Mouse (Mus musculus): ENCODE measurements around the gene Phactr2. TPM values are rescaled to one million over a fixed set of nuclear protein-coding genes. Genes with fewer than 3 reads are reported as not detected.

Gene Phactr2
- polyA plus RNA-seq, 1 experiment from 2014 or later: 24.7 TPM

- Histone ChIP-seq H3K27ac (ENCODE audit: low read length) (no peak overlapping the region), H3K9ac (replicated peaks; ENCODE audit: low read depth) (no peak overlapping the region), H3K4me2 (replicated peaks; ENCODE audit: low read depth, low read length) (no peak overlapping the region), H3K4me1 (ENCODE audit: insufficient read depth, low read depth, low read length) (0 out of 2 replicates have a peak, but pooled peaks cover 4% of the 10 kb centered on the region), H3K27me3 (replicated peaks; ENCODE audit: insufficient read depth, low read length) (no peaks in the 10 kb centered on the region), H3K9me3 (ENCODE audit: low read length) (no peaks in the 10 kb centered on the region), H3K36me3 (ENCODE audit: insufficient read depth, low read length) (no peaks in the 10 kb centered on the region), H3K4me3 (ENCODE audit: low read depth, low read length) (no peak overlapping the region)
- WGBS: 67% methylated on average over 5 of the region's 5 CpGs
- no peak for DNase-seq (ENCODE audit: low spot score)
- TF ChIP-seq CTCF (IDR thresholded peaks at IDR 0.05): no peak
- TF ChIP-seq EP300 (IDR thresholded peaks at IDR 0.05): no peak
- ATAC-seq: no peak
These were observed 284.3 kb downstream of the Phactr2 start for GRCm38 (mm10) chr10:13189881-13190280.

GRCm38 (mm10) chr10:13186754-13187153, 287.5 kb downstream of the Phactr2 start:
- WGBS: 84% methylated on average over 3 of the region's 3 CpGs
- no peaks in the 10 kb centered on the region for H3K27me3 ChIP-seq (replicated peaks; ENCODE audit: insufficient read depth, low read length)
- H3K9ac ChIP-seq (replicated peaks; ENCODE audit: low read depth): no peak overlapping the region
- H3K36me3 ChIP-seq (ENCODE audit: insufficient read depth, low read length): peaks cover 8% of the 10 kb centered on the region; the same call in 1 of the 2 replicates
- no peak for ATAC-seq
- H3K9me3 ChIP-seq (ENCODE audit: low read length): no peaks in the 10 kb centered on the region
- TF ChIP-seq EP300 (IDR thresholded peaks at IDR 0.05): no peak
- TF ChIP-seq CTCF (IDR thresholded peaks at IDR 0.05): no peak
- H3K27ac ChIP-seq (ENCODE audit: low read length): no peak overlapping the region
- no peak overlapping the region for H3K4me2 ChIP-seq (replicated peaks; ENCODE audit: low read depth, low read length)
- H3K4me1 ChIP-seq (ENCODE audit: insufficient read depth, low read depth, low read length): no peaks in the 10 kb centered on the region
- no peak for DNase-seq (ENCODE audit: low spot score)
- H3K4me3 ChIP-seq (ENCODE audit: low read depth, low read length): no peak overlapping the region

DNA sequence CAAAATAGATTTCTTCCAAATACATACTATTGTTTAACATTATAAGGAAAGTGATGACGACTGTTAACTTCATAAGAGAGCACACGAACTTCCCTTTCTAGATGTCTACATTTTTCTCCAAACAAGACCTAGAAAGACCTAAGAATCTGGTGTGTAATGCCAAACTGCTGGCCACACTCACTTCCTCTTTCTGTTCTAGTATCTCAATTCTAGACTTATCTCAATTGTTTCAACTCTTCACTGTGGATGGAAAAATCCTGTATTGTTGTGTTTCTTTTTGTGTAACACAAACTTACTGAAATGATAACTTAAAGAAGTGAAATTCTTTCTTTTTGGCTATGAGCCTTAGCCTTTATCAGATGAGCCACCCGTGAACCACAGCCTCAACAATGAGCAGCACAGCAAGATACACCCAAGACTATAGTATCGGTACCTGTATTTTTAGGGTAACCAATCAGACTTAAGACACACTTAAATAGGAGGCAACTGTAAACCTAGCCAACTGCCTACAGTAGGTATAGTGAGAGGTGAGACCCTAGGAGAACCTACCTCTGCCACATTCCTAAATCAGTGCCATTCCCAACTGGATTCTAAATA, 289.9 kb downstream of the Phactr2 start:
- no peak for TF ChIP-seq CTCF (IDR thresholded peaks at IDR 0.05)
- TF ChIP-seq EP300 (IDR thresholded peaks at IDR 0.05): no peak
- DNase-seq (ENCODE audit: low spot score) (no peak), ATAC-seq (no peak)
- Histone ChIP-seq H3K9ac (replicated peaks; ENCODE audit: low read depth) (no peak overlapping the region), H3K36me3 (ENCODE audit: insufficient read depth, low read length) (peaks cover 15% of the 10 kb centered on the region; the same call in 1 of the 2 replicates), H3K4me1 (ENCODE audit: insufficient read depth, low read depth, low read length) (no peaks in the 10 kb centered on the region), H3K4me3 (ENCODE audit: low read depth, low read length) (no peak overlapping the region), H3K4me2 (replicated peaks; ENCODE audit: low read depth, low read length) (no peak overlapping the region), H3K27ac (ENCODE audit: low read length) (no peak overlapping the region), H3K9me3 (ENCODE audit: low read length) (no peaks in the 10 kb centered on the region), H3K27me3 (replicated peaks; ENCODE audit: insufficient read depth, low read length) (no peaks in the 10 kb centered on the region)
- 86% methylated on average over 4 of the region's 4 CpGs for WGBS

DNA sequence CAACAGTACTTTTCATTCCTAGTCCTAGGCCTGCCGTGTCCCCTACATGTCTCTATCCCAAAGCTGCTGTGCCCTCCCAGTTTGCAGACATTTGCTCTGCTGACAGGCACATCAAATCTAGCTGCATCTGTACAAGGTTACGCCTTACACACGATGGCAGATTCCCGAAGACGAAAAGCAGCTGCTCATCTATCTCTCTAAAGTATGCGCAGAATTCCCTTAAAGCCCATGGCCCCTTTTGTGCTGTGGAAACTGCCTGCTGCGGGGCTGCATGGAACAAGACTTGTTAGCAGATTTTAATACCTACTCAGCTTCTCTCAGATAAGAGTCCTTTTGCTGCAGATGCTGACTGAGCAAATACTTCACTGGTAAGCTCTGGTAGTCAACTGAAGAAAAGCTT, 294.0 kb downstream of the Phactr2 start:
- Histone ChIP-seq H3K36me3 (ENCODE audit: insufficient read depth, low read length) (peaks cover 19% of the 10 kb centered on the region; the same call in 1 of the 2 replicates), H3K4me3 (ENCODE audit: low read depth, low read length) (no peak overlapping the region), H3K4me2 (replicated peaks; ENCODE audit: low read depth, low read length) (no peak overlapping the region), H3K9me3 (ENCODE audit: low read length) (no peaks in the 10 kb centered on the region), H3K27me3 (replicated peaks; ENCODE audit: insufficient read depth, low read length) (no peaks in the 10 kb centered on the region), H3K9ac (replicated peaks; ENCODE audit: low read depth) (no peak overlapping the region), H3K4me1 (ENCODE audit: insufficient read depth, low read depth, low read length) (no peaks in the 10 kb centered on the region), H3K27ac (ENCODE audit: low read length) (no peak overlapping the region)
- DNase-seq (ENCODE audit: low spot score) (no peak), ATAC-seq (no peak)
- WGBS: 69% methylated on average over 7 of the region's 7 CpGs
- TF ChIP-seq EP300 (IDR thresholded peaks at IDR 0.05): no peak
- no peak for TF ChIP-seq CTCF (IDR thresholded peaks at IDR 0.05)

- H3K36me3 ChIP-seq (ENCODE audit: insufficient read depth, low read length): peaks cover 19% of the 10 kb centered on the region; the same call in 1 of the 2 replicates
- no peak within 1 kb of the TSS for H3K4me2 ChIP-seq (replicated peaks; ENCODE audit: low read depth, low read length)
- no peak within 1 kb of the TSS for H3K4me3 ChIP-seq (ENCODE audit: low read depth, low read length)
- H3K9me3 ChIP-seq (ENCODE audit: low read length): no peaks in the 10 kb centered on the region
- TF ChIP-seq CTCF (IDR thresholded peaks at IDR 0.05) (no peak), EP300 (IDR thresholded peaks at IDR 0.05) (no peak)
- DNase-seq (ENCODE audit: low spot score): no peak
- H3K9ac ChIP-seq (replicated peaks; ENCODE audit: low read depth): no peak within 1 kb of the TSS
- H3K27ac ChIP-seq (ENCODE audit: low read length): no peak within 1 kb of the TSS
- no peaks in the 10 kb centered on the region for H3K4me1 ChIP-seq (ENCODE audit: insufficient read depth, low read depth, low read length)
- H3K27me3 ChIP-seq (replicated peaks; ENCODE audit: insufficient read depth, low read length): no peaks in the 10 kb centered on the region
- ATAC-seq: no peak
- 73% methylated on average over 7 of the region's 7 CpGs for WGBS
These were observed 296.1 kb downstream of the Phactr2 start, which contains the start of gene Zc2hc1b for GRCm38 (mm10) chr10:13177973-13178624. Zc2hc1b (minus strand) TSS chr10:13178023.

- DNase-seq (ENCODE audit: low spot score): peak; percentile 18
These were observed 298.3 kb downstream of the Phactr2 start for GRCm38 (mm10) chr10:13175866-13176265.

More at GRCm38 (mm10) chr10:13175866-13176265, 298.3 kb downstream of the Phactr2 start:
- Histone ChIP-seq H3K27ac (ENCODE audit: low read length) (no peak overlapping the region), H3K4me3 (ENCODE audit: low read depth, low read length) (no peak overlapping the region), H3K36me3 (ENCODE audit: insufficient read depth, low read length) (peaks cover 6% of the 10 kb centered on the region; the same call in 1 of the 2 replicates), H3K4me2 (replicated peaks; ENCODE audit: low read depth, low read length) (no peak overlapping the region), H3K27me3 (replicated peaks; ENCODE audit: insufficient read depth, low read length) (no peaks in the 10 kb centered on the region), H3K4me1 (ENCODE audit: insufficient read depth, low read depth, low read length) (no peaks in the 10 kb centered on the region; the same call in 1 of the 2 replicates), H3K9me3 (ENCODE audit: low read length) (no peaks in the 10 kb centered on the region), H3K9ac (replicated peaks; ENCODE audit: low read depth) (no peak overlapping the region)
- no peak for ATAC-seq
- TF ChIP-seq EP300 (IDR thresholded peaks at IDR 0.05) (no peak), CTCF (IDR thresholded peaks at IDR 0.05) (no peak)
- WGBS: 65% methylated on average over 7 of the region's 7 CpGs

Data from lung, postnatal 0 days (tissue).